Mouse (Mus musculus) erythroblast, embryonic 14.5 days (primary cell): ENCODE results near the gene Zbp1.

Experiments
- GATA1 ChIP-seq: IDR thresholded peaks from 2 replicates; pipeline ENCODE4 v1.6.1; 2012; ENCODE audit warnings: low read length, inconsistent platforms, mixed read lengths
- TAL1 ChIP-seq: IDR thresholded peaks from 3 replicates; pipeline ENCODE4 v1.6.1; 2012; ENCODE audit warnings: low read length, inconsistent platforms, mixed read lengths

DNA sequence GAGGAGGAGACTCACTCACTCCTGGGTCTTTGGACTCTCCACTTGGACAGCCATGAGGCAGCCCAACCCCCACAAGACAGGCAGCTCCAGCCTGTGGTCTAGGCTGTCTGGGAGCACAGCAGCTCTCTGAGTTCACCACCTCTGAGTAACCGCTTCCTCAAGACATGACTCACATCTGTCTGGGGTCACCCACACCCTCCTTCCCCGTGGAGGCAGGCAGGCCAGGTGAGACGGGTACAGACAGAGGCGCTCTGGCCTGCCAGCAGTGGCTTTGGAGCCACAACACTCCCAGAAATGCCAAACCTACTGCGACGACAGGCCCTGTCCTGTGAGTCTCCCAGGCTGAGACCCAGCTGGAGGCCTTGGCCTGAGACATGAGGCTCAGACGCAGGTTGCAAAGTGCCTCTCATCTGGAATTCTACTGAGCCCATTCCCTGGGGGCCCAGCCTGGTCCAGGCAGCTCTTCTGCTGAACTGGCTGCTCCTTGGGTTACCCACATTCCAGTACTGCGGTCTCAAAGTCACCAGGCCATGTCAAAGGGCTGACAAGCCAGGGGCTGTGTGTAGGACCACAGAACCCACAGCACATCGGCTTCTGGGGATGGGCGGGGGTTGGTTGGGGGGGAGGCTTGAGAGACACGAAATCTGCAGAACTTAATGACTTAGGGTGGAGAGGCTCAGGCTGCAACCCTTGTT lies 45.1 kb upstream of the Zbp1 start:
- TF ChIP-seq GATA1 (no peak), TAL1 (no peak)
